Mouse (Mus musculus) stomach, embryonic 16.5 days (tissue): ENCODE results near the gene Ppil3. TPM values are rescaled to one million over a fixed set of nuclear protein-coding genes. Genes with fewer than 3 reads are reported as not detected.

Experiments
- ATAC-seq: fragments of 200-750 bp; cut with Nextera tagmentation; 2 replicates; pipeline ENCODE4 v1.8.0; 2017; ENCODE audit warnings: moderate number of reproducible peaks, moderate TSS enrichment; ENCODE audit not compliant: insufficient read depth, low FRiP score
- H3K27ac ChIP-seq: fragments of 300-500 bp; sonication (generic); 2 replicates; pipeline ENCODE4 v1.5.1; 2014; ENCODE audit warnings: low read length
- H3K27me3 ChIP-seq: fragments of 300-500 bp; sonication (generic); 2 replicates; pipeline ENCODE4 v1.6.1; 2014; ENCODE audit warnings: low read length, control low read depth, mixed read lengths; ENCODE audit not compliant: control insufficient read depth, insufficient read depth
- H3K36me3 ChIP-seq: fragments of 300-500 bp; sonication (generic); 2 replicates; pipeline ENCODE4 v1.6.1; 2014; ENCODE audit warnings: low read length; ENCODE audit not compliant: control insufficient read depth, insufficient read depth
- H3K4me1 ChIP-seq: fragments of 300-500 bp; sonication (generic); 2 replicates; pipeline ENCODE4 v1.6.1; 2014; ENCODE audit warnings: low read length, control low read depth, mixed read lengths; ENCODE audit not compliant: control insufficient read depth, insufficient read depth
- H3K4me2 ChIP-seq: fragments of 300-500 bp; sonication (generic); 2 replicates; pipeline ENCODE4 v1.6.1; 2014; ENCODE audit warnings: low read depth, low read length, mixed read lengths
- H3K4me3 ChIP-seq: fragments of 300-500 bp; sonication (generic); replicated peaks from 2 replicates; pipeline ENCODE4 v1.5.1; 2014; ENCODE audit warnings: mild to moderate bottlenecking, low read length
- H3K9ac ChIP-seq: fragments of 300-500 bp; sonication (generic); 2 replicates; pipeline ENCODE4 v1.6.1; 2014; ENCODE audit warnings: low read length
- H3K9me3 ChIP-seq: fragments of 300-500 bp; sonication (generic); replicated peaks from 2 replicates; pipeline ENCODE4 v1.6.1; 2016; ENCODE audit warnings: low read length, control low read depth; ENCODE audit not compliant: control insufficient read depth
- WGBS: fragments of 180-500 bp; shearing (Covaris S2); extraction: QIAGEN DNeasy Blood & Tissue Kit; methylation state at CpG from one replicate; pipeline ENCODE4 v1.1.7; 2014; 5-methylcytosine and 5-hydroxymethylcytosine counted together
- polyA plus RNA-seq: library from polyadenylated mRNA; unstranded; fragments of >200 nt; fragmentation: Nextera tagmentation; extraction: Ambion mirVana; gene quantifications from 2 replicates; pipeline ENCODE4 v1.2.1, GENCODE M21; 2015

The Ppil3 gene
- polyA plus RNA-seq, 1 experiment from 2014 or later = 46.2 TPM

GRCm38 (mm10) chr1:58382586-58383281 lies 62.6 kb downstream of the Ppil3 start:
- WGBS = 69% methylated on average over 5 of the region's 5 CpGs
- Histone ChIP-seq H3K27ac (no peak overlapping the region), H3K9me3 (no peaks in the 10 kb centered on the region), H3K4me3 (no peak overlapping the region), H3K27me3 (no peaks in the 10 kb centered on the region), H3K36me3 (no peaks in the 10 kb centered on the region), H3K4me1 (no peaks in the 10 kb centered on the region), H3K4me2 (no peak overlapping the region), H3K9ac (no peak overlapping the region)
- ATAC-seq = no peak

Other genes starting within 250 kb of the Ppil3 start
- gene Aox4, start 235.1 kb downstream of the Ppil3 start, polyA plus RNA-seq = 0.17 and 0.18 TPM in 2 replicates
- 0.08 and 0.12 TPM in 2 replicates for gene Aox2, start 167.2 kb downstream of the Ppil3 start, polyA plus RNA-seq
- gene Bzw1, start 52.6 kb downstream of the Ppil3 start, polyA plus RNA-seq = 286 and 308 TPM in 2 replicates
- gene Clk1, start 21.4 kb downstream of the Ppil3 start, polyA plus RNA-seq = 190 and 204 TPM in 2 replicates
- gene Nif3l1, start 335 bp downstream of the Ppil3 start, polyA plus RNA-seq = 36.2 and 43.9 TPM in 2 replicates
- 21.5 and 23.2 TPM in 2 replicates for gene Orc2, start 59.6 kb upstream of the Ppil3 start, polyA plus RNA-seq
- gene Fam126b, start 140.8 kb upstream of the Ppil3 start, polyA plus RNA-seq = 9.5 TPM in 2 replicates
- gene Ndufb3, start 140.9 kb upstream of the Ppil3 start, polyA plus RNA-seq = 158 and 187 TPM in 2 replicates